Mouse (Mus musculus): ENCODE measurements around the gene 5830473C10Rik.

5830473C10Rik gene

DNA sequence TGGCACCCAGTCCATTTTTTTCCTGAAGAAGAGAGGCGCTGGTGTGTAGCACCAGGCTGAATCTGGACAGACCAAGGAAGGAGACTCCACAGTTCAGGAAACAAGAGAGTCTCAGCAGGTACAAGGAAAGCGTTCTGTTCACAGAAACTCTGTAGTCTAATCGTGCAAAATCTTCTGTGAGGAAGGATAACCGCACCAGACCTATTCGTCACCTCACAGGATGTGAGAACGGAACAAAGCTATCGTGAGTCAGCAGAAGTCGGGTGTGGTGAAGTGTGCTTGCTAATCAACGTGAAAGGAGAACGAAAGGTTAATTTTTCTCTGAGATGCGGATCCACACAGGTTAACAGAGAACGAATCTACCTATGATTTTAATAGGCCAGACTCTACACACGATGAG, 34.0 kb downstream of the 5830473C10Rik start:
- in situ Hi-C loops (cut with MboI): no loop called here

- in situ Hi-C loops (cut with MboI): no loop called here
These were observed 35.2 kb downstream of the 5830473C10Rik start for GRCm38 (mm10) chr5:90596155-90596554.

- in situ Hi-C loops (cut with MboI): loop anchor here (5.0 to 25.0 kb wide), 2 partner anchors 51 to 389 kb away; partner anchors contain the start of gene Cox18
These were observed 40.6 kb downstream of the 5830473C10Rik start for GRCm38 (mm10) chr5:90601469-90601868.

GRCm38 (mm10) chr5:90603407-90603923, 42.6 kb downstream of the 5830473C10Rik start:
- in situ Hi-C loops (cut with MboI): loop anchor here (5.0 to 25.0 kb wide), 2 partner anchors 49 to 391 kb away; partner anchors contain the start of gene Cox18

- in situ Hi-C loops (cut with MboI): loop anchor here (25.0 kb wide), 1 partner anchor 397 kb away; the partner anchor contains the start of gene Cox18
These were observed 48.0 kb downstream of the 5830473C10Rik start for GRCm38 (mm10) chr5:90608906-90609305.

DNA sequence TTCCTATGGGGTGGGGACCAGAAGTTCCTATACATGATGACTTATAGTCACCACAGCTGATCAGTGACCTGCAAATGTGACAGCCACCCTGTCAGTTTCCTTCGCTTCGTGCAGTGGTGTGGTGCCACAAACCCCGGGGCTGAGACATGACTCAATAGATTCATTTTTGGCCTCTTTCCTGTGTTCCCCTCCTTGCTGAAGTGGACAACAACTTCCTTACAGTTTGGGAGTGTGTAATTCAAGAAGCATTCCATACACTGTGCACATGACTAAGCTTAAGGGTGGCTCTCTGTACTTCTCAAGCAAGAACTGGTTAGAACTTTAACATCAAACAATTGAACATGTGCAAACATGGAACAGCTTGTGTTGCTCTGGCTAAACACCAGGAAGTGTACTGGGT, 50.5 kb downstream of the 5830473C10Rik start:
- in situ Hi-C loops (cut with MboI): loop anchor here (25.0 kb wide), 1 partner anchor 399 kb away; the partner anchor contains the start of gene Cox18

DNA sequence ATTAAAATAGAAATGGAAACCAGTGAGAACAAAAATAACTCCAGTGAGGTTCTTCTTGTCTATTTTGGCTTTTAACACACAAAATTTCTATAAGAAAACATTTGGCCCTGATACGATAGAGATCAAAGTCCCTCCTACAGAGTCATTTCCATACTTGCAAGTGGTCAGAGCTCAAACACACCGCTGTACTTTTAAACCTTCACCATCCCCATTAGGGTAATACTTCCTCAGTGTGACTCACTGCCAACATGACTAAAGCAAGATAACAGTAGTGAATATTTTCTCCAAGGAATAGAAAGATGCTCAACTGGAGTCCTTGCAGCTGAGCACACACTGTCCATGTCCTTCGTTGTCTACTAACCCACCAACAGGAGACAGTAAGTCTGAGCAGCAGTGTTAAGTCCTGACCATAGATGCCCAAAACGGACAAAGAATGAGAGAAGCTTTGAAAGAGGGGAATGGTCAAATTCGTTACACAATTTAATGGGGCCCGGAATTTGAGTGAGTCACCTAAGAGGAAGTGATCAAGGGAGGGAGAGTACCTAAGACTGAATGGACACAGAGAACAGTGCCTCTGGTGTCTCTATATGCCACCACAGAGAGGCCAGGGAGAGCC, 51.2 kb downstream of the 5830473C10Rik start:
- in situ Hi-C loops (cut with MboI): loop anchor here (25.0 kb wide), 1 partner anchor 400 kb away; the partner anchor contains the start of gene Cox18

DNA sequence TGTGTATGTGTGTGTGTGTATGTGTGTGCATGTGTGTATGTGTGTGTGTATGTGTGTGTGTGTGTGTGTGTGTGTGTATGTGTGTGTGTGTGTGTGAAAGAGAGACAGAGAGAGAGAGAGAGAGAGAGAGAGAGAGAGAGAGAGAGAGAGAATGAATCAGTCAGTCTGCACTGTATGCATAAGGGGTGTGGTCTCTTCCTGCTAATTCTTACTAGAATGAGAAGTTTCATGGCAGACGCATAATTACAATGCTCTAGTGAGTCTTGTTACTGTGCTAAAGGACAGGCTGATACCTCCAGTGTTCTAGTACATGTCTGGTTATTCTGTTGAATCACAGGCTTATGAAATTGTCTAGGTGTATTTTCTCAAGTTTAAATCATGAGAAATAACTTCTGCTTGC, 51.8 kb downstream of the 5830473C10Rik start:
- in situ Hi-C loops (cut with MboI): loop anchor here (25.0 kb wide), 1 partner anchor 400 kb away; the partner anchor contains the start of gene Cox18

- in situ Hi-C loops (cut with MboI): loop anchor here (25.0 kb wide), 1 partner anchor 406 kb away; the partner anchor contains the start of gene Cox18
These were observed 57.0 kb downstream of the 5830473C10Rik start for GRCm38 (mm10) chr5:90617859-90618258.

DNA sequence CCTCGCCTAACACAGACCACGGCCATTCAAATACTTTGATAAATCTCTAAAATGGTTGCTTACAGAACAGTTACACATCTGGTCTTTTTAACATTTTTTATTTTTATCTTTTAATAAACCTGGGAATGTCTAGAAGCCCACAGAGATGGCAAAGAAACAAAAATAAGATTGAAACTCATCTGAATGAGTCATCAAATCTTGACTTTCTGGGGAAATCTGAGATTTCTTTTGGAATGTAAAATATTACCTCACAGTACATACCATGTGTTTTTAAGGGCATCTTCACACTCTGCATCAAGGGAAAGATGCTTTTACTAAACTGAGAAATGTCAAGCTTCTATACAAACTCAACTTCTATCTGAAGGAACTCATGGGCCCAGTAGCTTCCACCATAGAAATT, 60.4 kb downstream of the 5830473C10Rik start:
- in situ Hi-C loops (cut with MboI): loop anchor here (25.0 kb wide), 1 partner anchor 409 kb away; the partner anchor contains the start of gene Cox18

GRCm38 (mm10) chr5:90621726-90622125, 60.8 kb downstream of the 5830473C10Rik start:
- in situ Hi-C loops (cut with MboI): loop anchor here (25.0 kb wide), 1 partner anchor 409 kb away; the partner anchor contains the start of gene Cox18

GRCm38 (mm10) chr5:90623209-90623608, 62.3 kb downstream of the 5830473C10Rik start:
- in situ Hi-C loops (cut with MboI): loop anchor here (25.0 kb wide), 1 partner anchor 411 kb away; the partner anchor contains the start of gene Cox18

DNA sequence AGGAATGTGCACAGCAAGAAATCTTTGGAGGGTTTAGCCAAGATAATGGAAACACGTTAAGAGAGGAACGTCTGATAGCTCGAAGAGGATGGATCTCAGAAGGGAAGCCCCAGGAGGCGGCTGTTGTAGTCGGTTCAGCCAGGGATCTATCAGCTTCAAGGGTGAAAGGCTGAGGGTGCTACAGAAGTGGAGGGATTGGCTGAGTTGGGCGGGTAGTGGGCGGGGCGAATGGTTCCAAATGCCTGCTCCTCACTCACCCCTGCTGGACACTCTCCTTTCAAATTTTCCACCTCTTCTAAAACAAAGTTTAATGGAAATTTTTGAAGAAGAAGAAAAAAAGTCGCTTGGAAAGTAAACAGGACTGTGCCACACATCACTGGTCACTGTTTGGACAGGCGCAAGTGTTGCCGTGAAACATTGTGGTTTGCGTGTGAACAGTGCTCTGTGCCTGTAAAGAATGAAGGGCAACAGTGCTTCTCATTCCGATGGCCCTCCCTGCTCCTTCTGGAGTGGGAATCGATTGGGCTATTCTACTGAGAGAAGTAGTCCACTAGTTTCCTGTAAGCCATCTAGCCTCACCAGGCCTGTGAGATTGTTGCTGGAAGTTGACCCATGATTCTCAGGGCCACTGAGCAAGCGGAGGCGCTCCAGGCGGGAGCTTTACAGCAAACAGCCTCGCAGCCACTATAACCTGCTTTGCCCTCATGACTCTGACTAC, 64.0 kb downstream of the 5830473C10Rik start:
- in situ Hi-C loops (cut with MboI): loop anchor here (25.0 kb wide), 1 partner anchor 413 kb away; the partner anchor contains the start of gene Cox18

DNA sequence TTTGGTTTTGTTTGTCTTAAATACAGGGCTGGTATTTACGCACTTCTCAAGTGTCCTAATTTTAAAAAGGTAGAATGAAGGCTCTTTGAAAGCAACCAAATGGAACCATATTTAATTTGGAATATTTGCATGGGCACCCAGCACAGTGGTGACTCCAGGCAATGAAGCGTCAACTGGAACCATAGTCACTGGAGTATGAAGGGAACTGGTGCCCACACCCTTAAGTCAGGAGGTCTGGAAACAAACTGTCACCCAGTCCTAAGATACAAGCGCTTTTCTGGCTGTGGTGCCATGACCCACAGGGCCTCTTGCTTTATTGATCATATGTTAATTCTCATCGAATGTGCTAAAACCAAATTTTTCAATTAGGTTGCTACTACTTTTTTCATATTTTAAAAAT, 66.5 kb downstream of the 5830473C10Rik start:
- in situ Hi-C loops (cut with MboI): no loop called here

DNA sequence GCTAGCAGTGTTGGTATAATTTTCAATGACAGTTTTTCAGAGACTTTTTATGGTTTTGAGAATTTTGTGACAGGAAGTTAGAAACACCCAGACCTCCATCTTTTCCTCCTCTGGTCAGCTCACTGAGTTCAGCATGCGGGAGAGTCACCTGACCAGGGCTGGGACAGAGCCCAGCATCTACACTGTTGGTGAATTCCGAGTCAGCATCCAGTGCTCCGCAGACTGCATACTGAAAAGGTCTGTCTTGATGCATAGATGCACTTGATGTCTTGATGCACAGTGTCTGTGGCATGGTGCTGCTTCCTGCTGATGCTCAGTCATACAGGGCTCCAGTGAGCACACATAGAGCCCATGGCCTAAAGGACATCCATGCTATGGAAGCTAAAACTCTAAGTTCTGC, 67.1 kb downstream of the 5830473C10Rik start:
- in situ Hi-C loops (cut with MboI): no loop called here

DNA sequence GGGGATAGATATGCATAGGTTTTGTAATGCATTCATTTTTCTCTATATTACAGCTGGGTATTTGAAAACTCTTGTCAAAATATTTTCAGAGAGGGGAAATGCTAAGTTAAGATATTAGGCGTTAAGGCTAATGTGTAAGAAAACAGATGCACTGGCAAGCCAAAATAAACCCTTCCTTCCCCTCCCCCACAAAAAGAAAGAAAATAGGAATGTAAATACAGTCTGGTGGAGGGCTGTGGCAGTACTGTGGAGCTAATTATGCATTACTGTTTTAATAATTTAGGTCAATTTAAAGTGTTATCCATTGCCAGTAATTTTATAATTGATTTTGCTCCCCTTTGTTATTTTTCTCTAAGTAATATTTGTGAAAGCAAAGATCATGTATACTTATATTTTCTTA, 67.6 kb downstream of the 5830473C10Rik start:
- in situ Hi-C loops (cut with MboI): no loop called here

GRCm38 (mm10) chr5:90634885-90635284, 74.0 kb downstream of the 5830473C10Rik start:
- in situ Hi-C loops (cut with MboI): no loop called here

DNA sequence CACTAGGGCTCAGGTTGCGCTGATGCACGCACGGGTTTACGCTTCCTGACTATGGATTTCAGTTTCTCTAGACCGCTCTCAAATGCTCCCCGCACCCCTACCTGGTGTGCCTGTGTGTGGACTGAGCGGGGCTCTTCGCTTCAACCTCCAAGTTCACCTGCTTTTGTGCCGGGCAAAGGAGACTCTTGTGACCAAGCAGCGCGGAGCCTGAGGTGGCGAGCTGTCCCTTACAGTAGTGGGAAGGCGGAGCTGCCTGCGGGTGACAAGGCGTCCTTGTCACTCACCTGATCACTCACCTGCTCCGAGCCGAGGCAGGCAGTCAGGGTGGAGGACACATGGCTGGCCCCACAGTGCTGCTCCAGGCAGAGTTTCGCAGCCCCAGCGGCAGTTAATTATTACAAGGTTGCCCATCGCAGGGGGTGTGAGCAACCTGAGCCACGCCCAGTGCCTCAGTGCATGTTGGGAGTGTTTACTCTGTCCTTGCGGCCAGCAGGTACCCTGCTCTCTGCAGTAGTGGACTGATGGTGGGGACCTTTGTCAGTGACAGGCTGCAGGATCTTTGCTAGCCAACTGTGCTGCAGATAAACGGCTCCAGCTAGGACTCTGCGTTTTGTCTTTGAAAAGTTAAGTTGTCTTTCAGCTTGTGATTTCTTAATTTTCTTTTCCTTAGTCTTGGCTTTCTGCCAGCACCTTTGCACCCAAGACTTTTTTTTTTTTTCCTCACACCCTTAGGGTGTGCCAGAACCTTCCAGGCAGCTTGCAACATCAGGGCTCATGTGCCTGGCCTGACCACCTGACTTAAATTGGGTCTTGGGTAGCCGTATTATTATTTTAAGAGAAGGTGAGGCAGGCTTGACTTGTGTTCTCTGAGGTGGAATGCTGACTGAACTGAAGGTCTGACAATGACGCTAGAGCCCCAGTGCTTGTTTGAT, 79.6 kb downstream of the 5830473C10Rik start, which contains the start of gene Rassf6:
TSS of gene Rassf6 (minus strand) at position 372 of the 932 bp plus-strand sequence.
- in situ Hi-C loops (cut with MboI): no loop called here

- in situ Hi-C loops (cut with MboI): no loop called here
These were observed 80.3 kb downstream of the 5830473C10Rik start for GRCm38 (mm10) chr5:90641218-90641610.

GRCm38 (mm10) chr5:90645579-90645978, 84.7 kb downstream of the 5830473C10Rik start:
- in situ Hi-C loops (cut with MboI): no loop called here

DNA sequence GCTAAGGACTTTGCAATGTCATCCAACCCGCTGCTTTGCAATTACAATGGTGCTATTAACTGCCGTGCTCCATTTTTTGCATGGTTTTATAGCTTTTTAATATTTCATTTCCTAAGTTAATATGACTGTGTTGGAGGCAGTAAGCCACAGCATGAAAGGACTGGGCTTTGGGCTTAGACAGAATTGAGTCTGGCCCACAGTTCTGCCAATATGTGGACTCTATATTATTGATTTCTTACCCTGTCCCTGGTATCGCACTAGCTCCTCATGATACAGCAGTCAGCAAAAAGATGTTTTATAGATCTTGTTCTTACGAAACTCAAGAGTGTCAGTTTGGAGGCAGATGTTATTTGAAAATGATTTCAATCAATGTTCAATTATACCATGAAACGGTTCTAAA, 85.5 kb downstream of the 5830473C10Rik start:
- in situ Hi-C loops (cut with MboI): no loop called here

Measured in mature B cell (primary cell).